Mouse (Mus musculus): ENCODE measurements at regions not wholly inside any gene's neighbourhood (a gene's known extent, or its start where the extent isn't known, plus 50 kb on each side); places are given as distances from the start of the nearest gene placed in this dataset.
"Not testable (repeated sequence)": the region's sequence is repeated elsewhere in the genome, so short reads cannot be mapped to it uniquely, and the experiment has no call there.

- not testable (repeated sequence) for TF ChIP-seq POLR2A (IDR thresholded peaks at IDR 0.05; ENCODE audit: low read depth, low read length); CTCF (IDR thresholded peaks at IDR 0.05; ENCODE audit: extremely low read depth, insufficient read depth, insufficient read length, insufficient replicate concordance)
Measured at GRCm38 (mm10) chr11:25099976-25100375, 1022.1 kb downstream of the Bcl11a start.

Data from spleen, adult 2 months (tissue).